Mouse (Mus musculus) hindbrain, embryonic 15.5 days (tissue): ENCODE measurements around the gene Fam193a. TPM values are rescaled to one million over a fixed set of nuclear protein-coding genes. Genes with fewer than 3 reads are reported as not detected.

Experiments
- ATAC-seq: fragments of 200-750 bp; cut with Nextera tagmentation; 2 replicates; pipeline ENCODE4 v1.8.0; 2017; ENCODE audit warnings: low read depth, moderate number of reproducible peaks, moderate TSS enrichment; ENCODE audit not compliant: low FRiP score
- H3K27ac ChIP-seq: fragments of 300-500 bp; sonication (generic); replicated peaks from 2 replicates; pipeline ENCODE4 v1.5.1; 2015; ENCODE audit warnings: mild to moderate bottlenecking, inconsistent platforms
- H3K27me3 ChIP-seq: fragments of 300-500 bp; sonication (generic); 2 replicates; pipeline ENCODE4 v1.6.1; 2015; ENCODE audit warnings: control low read depth, inconsistent platforms
- H3K36me3 ChIP-seq: fragments of 300-500 bp; sonication (generic); 2 replicates; pipeline ENCODE4 v1.6.1; 2015; ENCODE audit warnings: control low read depth, inconsistent platforms
- H3K4me1 ChIP-seq: fragments of 300-500 bp; sonication (generic); replicated peaks from 2 replicates; pipeline ENCODE4 v1.6.1; 2015; ENCODE audit warnings: control low read depth, inconsistent platforms
- H3K4me2 ChIP-seq: fragments of 300-500 bp; sonication (generic); 2 replicates; pipeline ENCODE4 v1.6.1; 2015; ENCODE audit warnings: moderate library complexity, mild to moderate bottlenecking, inconsistent platforms
- H3K4me3 ChIP-seq: fragments of 300-500 bp; sonication (generic); 2 replicates; pipeline ENCODE4 v1.5.1; 2015; ENCODE audit warnings: mild to moderate bottlenecking, inconsistent platforms
- H3K9ac ChIP-seq: fragments of 300-500 bp; sonication (generic); 2 replicates; pipeline ENCODE4 v1.6.1; 2015; ENCODE audit warnings: inconsistent platforms
- H3K9me3 ChIP-seq: fragments of 300-500 bp; sonication (generic); 2 replicates; pipeline ENCODE4 v1.6.1; 2016; ENCODE audit warnings: control low read depth, inconsistent platforms
- WGBS: fragments of 180-500 bp; shearing (Covaris S2); methylation state at CpG from one replicate; pipeline ENCODE4 v1.1.7; 2015; 5-methylcytosine and 5-hydroxymethylcytosine counted together
- polyA plus RNA-seq: library from polyadenylated mRNA; unstranded; fragments of >200 nt; fragmentation: Nextera tagmentation; extraction: Ambion mirVana; gene quantifications from 2 replicates; pipeline ENCODE4 v1.2.1, GENCODE M21; 2015

Gene Fam193a
- polyA plus RNA-seq, 1 experiment from 2014 or later = 14.0 TPM

- Histone ChIP-seq H3K4me2 (no peak overlapping the region), H3K27me3 (no peaks in the 10 kb centered on the region), H3K27ac (no peak overlapping the region), H3K4me1 (peaks cover 7% of the 10 kb centered on the region; the same call in 1 of the 2 replicates), H3K4me3 (no peak overlapping the region), H3K36me3 (no peaks in the 10 kb centered on the region), H3K9me3 (no peaks in the 10 kb centered on the region), H3K9ac (no peak overlapping the region)
- no peak for ATAC-seq
- WGBS = 80% methylated on average over 5 of the region's 5 CpGs
Measured at GRCm38 (mm10) chr5:34530116-34530515, 160.4 kb downstream of the Fam193a start.

- H3K9me3 ChIP-seq = no peaks in the 10 kb centered on the region
- no peaks in the 10 kb centered on the region for H3K36me3 ChIP-seq
- no peak overlapping the region for H3K27ac ChIP-seq
- H3K27me3 ChIP-seq = no peaks in the 10 kb centered on the region
- H3K4me1 ChIP-seq = peaks cover 5% of the 10 kb centered on the region; the same call in 1 of the 2 replicates
- H3K4me2 ChIP-seq = no peak overlapping the region
- no peak for ATAC-seq
- 55% methylated on average over 4 of the region's 4 CpGs for WGBS
- no peak overlapping the region for H3K9ac ChIP-seq
- no peak overlapping the region for H3K4me3 ChIP-seq
Measured at GRCm38 (mm10) chr5:34530687-34531086, 161.0 kb downstream of the Fam193a start.

GRCm38 (mm10) chr5:34533066-34533465, 163.3 kb downstream of the Fam193a start:
- no peaks in the 10 kb centered on the region for H3K4me1 ChIP-seq
- no peak overlapping the region for H3K4me2 ChIP-seq
- no peaks in the 10 kb centered on the region for H3K9me3 ChIP-seq
- H3K4me3 ChIP-seq = no peak overlapping the region
- H3K27me3 ChIP-seq = no peaks in the 10 kb centered on the region
- no peak overlapping the region for H3K27ac ChIP-seq
- WGBS = 76% methylated on average over 5 of the region's 5 CpGs
- no peak overlapping the region for H3K9ac ChIP-seq
- H3K36me3 ChIP-seq = no peaks in the 10 kb centered on the region
- ATAC-seq = no peak

- no peaks in the 10 kb centered on the region for H3K36me3 ChIP-seq
- no peak for ATAC-seq
- no peak overlapping the region for H3K27ac ChIP-seq
- H3K27me3 ChIP-seq = no peaks in the 10 kb centered on the region
- WGBS = 70% methylated on average over 3 of the region's 3 CpGs
- H3K4me1 ChIP-seq = no peaks in the 10 kb centered on the region
- H3K4me3 ChIP-seq = no peak overlapping the region
- no peak overlapping the region for H3K9ac ChIP-seq
- no peaks in the 10 kb centered on the region for H3K9me3 ChIP-seq
- no peak overlapping the region for H3K4me2 ChIP-seq
Measured at GRCm38 (mm10) chr5:34533820-34534219, 164.1 kb downstream of the Fam193a start.

GRCm38 (mm10) chr5:34534776-34535581, 165.2 kb downstream of the Fam193a start:
- no peak overlapping the region for H3K9ac ChIP-seq
- H3K9me3 ChIP-seq = no peaks in the 10 kb centered on the region
- no peaks in the 10 kb centered on the region for H3K36me3 ChIP-seq
- ATAC-seq = no peak
- no peaks in the 10 kb centered on the region for H3K27me3 ChIP-seq
- H3K4me3 ChIP-seq = no peak overlapping the region
- no peaks in the 10 kb centered on the region for H3K4me1 ChIP-seq
- 74% methylated on average over 5 of the region's 5 CpGs for WGBS
- H3K4me2 ChIP-seq = no peak overlapping the region
- H3K27ac ChIP-seq = no peak overlapping the region

- H3K4me1 ChIP-seq = no peaks in the 10 kb centered on the region
- no peak overlapping the region for H3K4me3 ChIP-seq
- H3K4me2 ChIP-seq = no peak overlapping the region
- H3K36me3 ChIP-seq = no peaks in the 10 kb centered on the region
- no peak overlapping the region for H3K27ac ChIP-seq
- H3K9ac ChIP-seq = no peak overlapping the region
- H3K9me3 ChIP-seq = no peaks in the 10 kb centered on the region
- 85% methylated on average over 7 of the region's 7 CpGs for WGBS
- H3K27me3 ChIP-seq = no peaks in the 10 kb centered on the region
- no peak for ATAC-seq
Measured at GRCm38 (mm10) chr5:34535831-34536230, 166.1 kb downstream of the Fam193a start.

Other genes starting within 250 kb of the Fam193a start
- gene Poln, start 200.5 kb upstream of the Fam193a start, polyA plus RNA-seq = 0.45 and 0.77 TPM in 2 replicates
- gene Haus3, start 200.4 kb upstream of the Fam193a start, polyA plus RNA-seq = 13.5 and 14.5 TPM in 2 replicates
- gene Mxd4, start 182.2 kb upstream of the Fam193a start, polyA plus RNA-seq = 33.5 and 34.2 TPM in 2 replicates
- 5.3 and 6.2 TPM in 2 replicates for gene Zfyve28, start 81.5 kb upstream of the Fam193a start, polyA plus RNA-seq
- 0.14 TPM in 1 of 2 replicates, not detected in the other for gene Cfap99, start 81.3 kb upstream of the Fam193a start, polyA plus RNA-seq
- 125 and 129 TPM in 2 replicates for gene Rnf4, start 33.6 kb upstream of the Fam193a start, polyA plus RNA-seq
- gene Tnip2, start 144.1 kb downstream of the Fam193a start, polyA plus RNA-seq = 13.3 and 15.0 TPM in 2 replicates
- 20.6 and 21.4 TPM in 2 replicates for gene Sh3bp2, start 155.9 kb downstream of the Fam193a start, polyA plus RNA-seq
- 206 and 221 TPM in 2 replicates for gene Add1, start 203.7 kb downstream of the Fam193a start, polyA plus RNA-seq